Mouse (Mus musculus) kidney, adult 2 months (tissue): ENCODE measurements around the gene Plxna2. TPM values are rescaled to one million over a fixed set of nuclear protein-coding genes. Genes with fewer than 3 reads are reported as not detected.

ENCODE experiments used
- DNase-seq: peaks from one replicate; pipeline ENCODE4 v3.0.0; 2021
- H3K27ac ChIP-seq: fragments of 200-500 bp; 2 replicates; pipeline ENCODE4 v1.5.1; 2012; ENCODE audit warnings: low read depth, low read length, control low read depth, inconsistent platforms; ENCODE audit not compliant: insufficient read depth
- H3K27me3 ChIP-seq: fragments of 200-500 bp; replicated peaks from 2 replicates; pipeline ENCODE4 v1.6.1; 2012; ENCODE audit warnings: mild to moderate bottlenecking, moderate library complexity, low read length, inconsistent platforms; ENCODE audit not compliant: control insufficient read depth, insufficient read depth
- H3K36me3 ChIP-seq: fragments of 200-500 bp; 2 replicates; pipeline ENCODE4 v1.6.1; 2012; ENCODE audit warnings: mild to moderate bottlenecking, moderate library complexity, low read length, inconsistent platforms; ENCODE audit not compliant: control insufficient read depth, insufficient read depth
- H3K4me1 ChIP-seq: fragments of 200-500 bp; 2 replicates; pipeline ENCODE4 v1.6.1; 2011; ENCODE audit warnings: low read length; ENCODE audit not compliant: control insufficient read depth, insufficient read depth
- H3K4me3 ChIP-seq: fragments of 200-500 bp; 2 replicates; pipeline ENCODE4 v1.5.1; 2011; ENCODE audit warnings: mild to moderate bottlenecking, low read depth, low read length, control low read depth; ENCODE audit not compliant: insufficient read depth
- CTCF ChIP-seq: fragments of 200-500 bp; conservative IDR thresholded peaks from 2 replicates; pipeline ENCODE4 v1.5.1; 2011; ENCODE audit warnings: low read depth, mild to moderate bottlenecking, control low read depth, low read length, moderate library complexity, mixed read lengths; ENCODE audit not compliant: insufficient read depth, insufficient read length
- POLR2A ChIP-seq: fragments of 200-500 bp; IDR thresholded peaks from one replicate; pipeline ENCODE4 v1.6.1; 2011; ENCODE audit warnings: low read depth, low read length, control low read depth
- WGBS: fragments of 180-500 bp; shearing (Covaris S2); methylation state at CpG from one replicate; pipeline ENCODE4 v1.1.7; 2018; 5-methylcytosine and 5-hydroxymethylcytosine counted together
- polyA plus RNA-seq: library from polyadenylated mRNA; depleted of rRNA; stranded (reverse); fragments of >200 nt; gene quantifications from 2 replicates; pipeline ENCODE4 v1.2.3, GENCODE M21; 2012

Gene Plxna2
- polyA plus RNA-seq, 1 experiment = 5.1 TPM

GRCm38 (mm10) chr1:194588711-194589451 is 29.1 kb upstream of the Plxna2 start:
- TF ChIP-seq CTCF (no peak), POLR2A (no peak)
- WGBS = 82% methylated on average over 1 of the region's 1 CpGs
- no peaks in the 10 kb centered on the region for H3K36me3 ChIP-seq
- H3K4me1 ChIP-seq = peaks cover 4% of the 10 kb centered on the region; the same call in 1 of the 2 replicates
- no peaks in the 10 kb centered on the region; the same call in 1 of the 2 replicates for H3K27me3 ChIP-seq
- no peak overlapping the region for H3K27ac ChIP-seq
- no peak overlapping the region for H3K4me3 ChIP-seq
- peak; percentile 7 for DNase-seq

GRCm38 (mm10) chr1:194593155-194593554 is 24.9 kb upstream of the Plxna2 start:
- WGBS = 82% methylated on average over 5 of the region's 5 CpGs
- no peak for DNase-seq
- H3K4me1 ChIP-seq = no peaks in the 10 kb centered on the region
- H3K4me3 ChIP-seq = no peak overlapping the region
- no peak for TF ChIP-seq CTCF
- TF ChIP-seq POLR2A = no peak
- H3K36me3 ChIP-seq = no peaks in the 10 kb centered on the region
- H3K27ac ChIP-seq = no peak overlapping the region
- H3K27me3 ChIP-seq = no peaks in the 10 kb centered on the region

- no peaks in the 10 kb centered on the region for H3K4me1 ChIP-seq
- TF ChIP-seq POLR2A (no peak), CTCF (0 out of 2 replicates have a peak, but pooled peaks have one; percentile 21)
- WGBS = 59% methylated on average over 5 of the region's 5 CpGs
- no peak overlapping the region for H3K4me3 ChIP-seq
- no peak overlapping the region for H3K27ac ChIP-seq
- no peaks in the 10 kb centered on the region for H3K27me3 ChIP-seq
- DNase-seq = no peak
- H3K36me3 ChIP-seq = no peaks in the 10 kb centered on the region
Observed at GRCm38 (mm10) chr1:194607406-194608261, 10.4 kb upstream of the Plxna2 start.

GRCm38 (mm10) chr1:194610516-194610915 is 7.5 kb upstream of the Plxna2 start:
- H3K4me3 ChIP-seq = no peak overlapping the region
- no peaks in the 10 kb centered on the region for H3K36me3 ChIP-seq
- no peak for DNase-seq
- no peaks in the 10 kb centered on the region for H3K27me3 ChIP-seq
- H3K27ac ChIP-seq = no peak overlapping the region
- H3K4me1 ChIP-seq = no peaks in the 10 kb centered on the region
- WGBS = 33% methylated on average over 2 of the region's 2 CpGs
- TF ChIP-seq POLR2A (no peak), CTCF (no peak)

GRCm38 (mm10) chr1:194612628-194613027 is 5.4 kb upstream of the Plxna2 start:
- Histone ChIP-seq H3K27ac (no peak overlapping the region), H3K36me3 (no peaks in the 10 kb centered on the region), H3K4me1 (no peaks in the 10 kb centered on the region), H3K27me3 (no peaks in the 10 kb centered on the region), H3K4me3 (no peak overlapping the region)
- 87% methylated on average over 1 of the region's 1 CpGs for WGBS
- DNase-seq = no peak
- TF ChIP-seq POLR2A = no peak
- TF ChIP-seq CTCF = no peak

- no peak overlapping the region for H3K4me3 ChIP-seq
- no peaks in the 10 kb centered on the region for H3K4me1 ChIP-seq
- 73% methylated on average over 2 of the region's 2 CpGs for WGBS
- no peaks in the 10 kb centered on the region for H3K36me3 ChIP-seq
- DNase-seq = peak; percentile 44
- TF ChIP-seq POLR2A = no peak
- TF ChIP-seq CTCF = no peak
- no peaks in the 10 kb centered on the region for H3K27me3 ChIP-seq
- H3K27ac ChIP-seq = no peak overlapping the region; the same call in 1 of the 2 replicates
Observed at GRCm38 (mm10) chr1:194613271-194613834, 4.7 kb upstream of the Plxna2 start.
